Mouse (Mus musculus) myocyte (in vitro differentiated cells): Measurements from ENCODE around the gene Atp13a2.

Experiments
- E2F4 ChIP-seq: IDR thresholded peaks from one replicate; pipeline ENCODE4 v1.6.1; 2011; ENCODE audit warnings: mild to moderate bottlenecking, control low read depth, moderate library complexity; ENCODE audit not compliant: insufficient read depth
- MAX ChIP-seq: IDR thresholded peaks from one replicate; pipeline ENCODE4 v1.6.1; 2011; ENCODE audit warnings: low read depth, mild to moderate bottlenecking, control low read depth
- MYOD1 ChIP-seq, 3 experiments: IDR thresholded peaks; one replicate each; pipeline ENCODE4 v1.6.1; 2011; ENCODE audit warnings: control low read depth in 2 of 3, low read depth in 2 of 3, mild to moderate bottlenecking in 2 of 3, moderate library complexity in 1 of 3; ENCODE audit not compliant: insufficient read length in 2 of 3, control insufficient read depth in 1 of 3
- MYOG ChIP-seq, 3 experiments: IDR thresholded peaks; one replicate each; pipeline ENCODE4 v1.6.1; 2011; ENCODE audit warnings: control low read depth in 2 of 3, low read depth in 2 of 3, mild to moderate bottlenecking in 2 of 3; ENCODE audit not compliant: insufficient read length in 2 of 3, control insufficient read depth in 1 of 3, insufficient read depth in 1 of 3
- POLR2A ChIP-seq: IDR thresholded peaks from one replicate; pipeline ENCODE4 v1.6.1; 2011; ENCODE audit warnings: low read depth, mild to moderate bottlenecking, control low read depth, moderate library complexity; ENCODE audit not compliant: insufficient read length
- POLR2AphosphoS2 ChIP-seq: IDR thresholded peaks from one replicate; pipeline ENCODE4 v1.6.1; 2011; ENCODE audit warnings: low read depth, control low read depth; ENCODE audit not compliant: insufficient read length
- SRF ChIP-seq: IDR thresholded peaks from one replicate; pipeline ENCODE4 v1.6.1; 2011; ENCODE audit warnings: low read depth; ENCODE audit not compliant: control insufficient read depth, insufficient read length
- TCF12 ChIP-seq: IDR thresholded peaks from one replicate; pipeline ENCODE4 v1.6.1; 2011; ENCODE audit warnings: mild to moderate bottlenecking, control low read depth; ENCODE audit not compliant: poor library complexity, insufficient read depth, severe bottlenecking

- TF ChIP-seq MAX (no peak), POLR2A (no peak), E2F4 (no peak), MYOG (IDR thresholded peaks at IDR 0.05; ENCODE audit: control insufficient read depth in 1 of 3, insufficient read depth in 1 of 3, insufficient read length in 2 of 3, low read depth in 2 of 3) (no peak), TCF12 (no peak), POLR2AphosphoS2 (no peak), SRF (no peak), MYOD1 (IDR thresholded peaks at IDR 0.05; ENCODE audit: control insufficient read depth in 1 of 3, insufficient read length in 2 of 3, low read depth in 2 of 3) (no peak)
These were observed 2.1 kb upstream of the Atp13a2 start for GRCm38 (mm10) chr4:140984544-140984943.
